Mouse (Mus musculus): ENCODE measurements around the gene Wdfy4. TPM values are rescaled to one million over a fixed set of nuclear protein-coding genes. Genes with fewer than 3 reads are reported as not detected.

The Wdfy4 gene
- total and polyA plus RNA-seq, 3 experiments = 27.0 to 34.8 (median 30.9) TPM

GRCm38 (mm10) chr14:33231311-33231710, 46.0 kb upstream of the Wdfy4 start:
- Histone ChIP-seq H3K27ac (ENCODE audit: control insufficient read depth, low read depth, low read length) (no peak overlapping the region), H3K9me3 (replicated peaks; ENCODE audit: insufficient read depth, low read length) (no peaks in the 10 kb centered on the region), H3K79me2 (ENCODE audit: control insufficient read depth, insufficient read depth, low read length, poor library complexity) (no peaks in the 10 kb centered on the region), H3K27me3 (ENCODE audit: control insufficient read depth in 1 of 2, insufficient read depth in 2 of 2, low read length in 2 of 2) (peaks cover 0 to 1% of the 10 kb centered on the region in 2 experiments; a peak in 1 of 4 replicates), H3K4me3 (ENCODE audit: control insufficient read depth in 1 of 2, insufficient read depth in 1 of 2, low read depth in 2 of 2, low read length in 2 of 2) (no peak overlapping the region), H3K4me1 (ENCODE audit: control insufficient read depth in 1 of 2, insufficient read depth in 2 of 2, low read length in 2 of 2) (no peaks in the 10 kb centered on the region), H3K36me3 (ENCODE audit: control insufficient read depth in 1 of 2, insufficient read depth in 2 of 2, low read length in 2 of 2) (no peaks in the 10 kb centered on the region), H3K9ac (ENCODE audit: control insufficient read depth, low read depth, low read length, poor library complexity, severe bottlenecking) (no peak overlapping the region)
- TF ChIP-seq EP300 (IDR thresholded peaks at IDR 0.05; ENCODE audit: low read depth in 1 of 2, low read length in 2 of 2) = no peak
- no peak for TF ChIP-seq KAT2A (conservative IDR thresholded peaks at IDR 0.05; ENCODE audit: low read depth, low read length)
- no peak for TF ChIP-seq MEF2A (IDR thresholded peaks at IDR 0.05; ENCODE audit: extremely low read depth, insufficient replicate concordance, low read depth, low read length, poor library complexity, severe bottlenecking)
- no peak for TF ChIP-seq BHLHE40 (IDR thresholded peaks at IDR 0.05; ENCODE audit: borderline replicate concordance, low read depth, low read length)
- TF ChIP-seq RCOR1 (IDR thresholded peaks at IDR 0.05; ENCODE audit: low read depth, low read length) = no peak
- no peak for TF ChIP-seq USF2 (IDR thresholded peaks at IDR 0.05; ENCODE audit: borderline replicate concordance in 1 of 2, insufficient read depth in 1 of 2, low read depth in 1 of 2, low read length in 2 of 2)
- TF ChIP-seq MAX (IDR thresholded peaks at IDR 0.05; ENCODE audit: low read length) = no peak
- DNase-seq (ENCODE audit: low read depth, low spot score) = no peak

GRCm38 (mm10) chr14:33230672-33231071, 45.4 kb upstream of the Wdfy4 start:
- peaks cover 0 to 1% of the 10 kb centered on the region in 2 experiments; a peak in 1 of 4 replicates for H3K27me3 ChIP-seq (ENCODE audit: control insufficient read depth in 1 of 2, insufficient read depth in 2 of 2, low read length in 2 of 2)
- TF ChIP-seq MYC (IDR thresholded peaks at IDR 0.05; ENCODE audit: low read depth, low read length) (no peak), TCF12 (IDR thresholded peaks at IDR 0.05; ENCODE audit: low read depth, low read length) (no peak), MXI1 (IDR thresholded peaks at IDR 0.05; ENCODE audit: low read depth, low read length) (no peak), CHD1 (IDR thresholded peaks at IDR 0.05; ENCODE audit: low read depth, low read length) (no peak), RCOR1 (IDR thresholded peaks at IDR 0.05; ENCODE audit: low read depth, low read length) (no peak), ZNF384 (IDR thresholded peaks at IDR 0.05; ENCODE audit: low read depth, low read length) (no peak), USF1 (IDR thresholded peaks at IDR 0.05; ENCODE audit: low read depth, low read length) (no peak)
- no peaks in the 10 kb centered on the region for H3K9me3 ChIP-seq (replicated peaks; ENCODE audit: insufficient read depth, low read length)
- H3K79me2 ChIP-seq (ENCODE audit: control insufficient read depth, insufficient read depth, low read length, poor library complexity) = no peaks in the 10 kb centered on the region
- H3K4me1 ChIP-seq (ENCODE audit: control insufficient read depth in 1 of 2, insufficient read depth in 2 of 2, low read length in 2 of 2) = no peaks in the 10 kb centered on the region
- no peak overlapping the region for H3K27ac ChIP-seq (ENCODE audit: control insufficient read depth, low read depth, low read length)
- H3K36me3 ChIP-seq (ENCODE audit: control insufficient read depth in 1 of 2, insufficient read depth in 2 of 2, low read length in 2 of 2) = no peaks in the 10 kb centered on the region
- no peak overlapping the region for H3K9ac ChIP-seq (ENCODE audit: control insufficient read depth, low read depth, low read length, poor library complexity, severe bottlenecking)
- no peak overlapping the region for H3K4me3 ChIP-seq (ENCODE audit: control insufficient read depth in 1 of 2, insufficient read depth in 1 of 2, low read depth in 2 of 2, low read length in 2 of 2)
- DNase-seq (ENCODE audit: low read depth, low spot score) = no peak

GRCm38 (mm10) chr14:33225235-33225634, 39.9 kb upstream of the Wdfy4 start:
- Histone ChIP-seq H3K9ac (ENCODE audit: control insufficient read depth, low read depth, low read length, poor library complexity, severe bottlenecking) (no peak overlapping the region), H3K27ac (ENCODE audit: control insufficient read depth, low read depth, low read length) (no peak overlapping the region), H3K4me3 (ENCODE audit: control insufficient read depth in 1 of 2, insufficient read depth in 1 of 2, low read depth in 2 of 2, low read length in 2 of 2) (no peak overlapping the region), H3K9me3 (replicated peaks; ENCODE audit: insufficient read depth, low read length) (no peaks in the 10 kb centered on the region), H3K36me3 (ENCODE audit: control insufficient read depth in 1 of 2, insufficient read depth in 2 of 2, low read length in 2 of 2) (no peaks in the 10 kb centered on the region), H3K79me2 (ENCODE audit: control insufficient read depth, insufficient read depth, low read length, poor library complexity) (no peaks in the 10 kb centered on the region), H3K27me3 (ENCODE audit: control insufficient read depth in 1 of 2, insufficient read depth in 2 of 2, low read length in 2 of 2) (no peaks in the 10 kb centered on the region; a peak in 1 of 4 replicates), H3K4me1 (ENCODE audit: control insufficient read depth in 1 of 2, insufficient read depth in 2 of 2, low read length in 2 of 2) (no peaks in the 10 kb centered on the region)
- TF ChIP-seq TBP (IDR thresholded peaks at IDR 0.05; ENCODE audit: low read depth, low read length) (no peak), TCF12 (IDR thresholded peaks at IDR 0.05; ENCODE audit: low read depth, low read length) (no peak), GATA1 (IDR thresholded peaks at IDR 0.05; ENCODE audit: low read depth, low read length) (no peak), POLR2AphosphoS2 (IDR thresholded peaks at IDR 0.05; ENCODE audit: low read length) (no peak), KAT2A (conservative IDR thresholded peaks at IDR 0.05; ENCODE audit: low read depth, low read length) (no peak), MEF2A (IDR thresholded peaks at IDR 0.05; ENCODE audit: extremely low read depth, insufficient replicate concordance, low read depth, low read length, poor library complexity, severe bottlenecking) (no peak), MXI1 (IDR thresholded peaks at IDR 0.05; ENCODE audit: low read depth, low read length) (no peak), GABPA (IDR thresholded peaks at IDR 0.05; ENCODE audit: low read depth, low read length) (no peak), ZKSCAN1 (IDR thresholded peaks at IDR 0.05; ENCODE audit: low read depth, low read length) (no peak), POLR2A (IDR thresholded peaks at IDR 0.05; ENCODE audit: control insufficient read depth in 1 of 2, insufficient read depth in 1 of 2, low read depth in 1 of 2, low read length in 2 of 2, poor library complexity in 1 of 2) (no peak), CHD2 (IDR thresholded peaks at IDR 0.05; ENCODE audit: low read length) (no peak), USF1 (IDR thresholded peaks at IDR 0.05; ENCODE audit: low read depth, low read length) (no peak), E2F4 (IDR thresholded peaks at IDR 0.05; ENCODE audit: borderline replicate concordance, low read depth, low read length) (no peak)
- no peak for DNase-seq (ENCODE audit: low read depth, low spot score)
